Mouse (Mus musculus) effector memory CD4-positive, alpha-beta T cell, adult 7 months (primary cell): ENCODE data around the gene 4930596D02Rik. TPM values are rescaled to one million over a fixed set of nuclear protein-coding genes. Genes with fewer than 3 reads are reported as not detected.

Experiments used
- polyA plus RNA-seq: library from polyadenylated mRNA; unstranded; fragments of 100-300 nt; shearing (Covaris generic); gene quantifications from one replicate; pipeline ENCODE4 v1.2.1, GENCODE M21; 2017

Gene 4930596D02Rik
- polyA plus RNA-seq = not detected

DNA sequence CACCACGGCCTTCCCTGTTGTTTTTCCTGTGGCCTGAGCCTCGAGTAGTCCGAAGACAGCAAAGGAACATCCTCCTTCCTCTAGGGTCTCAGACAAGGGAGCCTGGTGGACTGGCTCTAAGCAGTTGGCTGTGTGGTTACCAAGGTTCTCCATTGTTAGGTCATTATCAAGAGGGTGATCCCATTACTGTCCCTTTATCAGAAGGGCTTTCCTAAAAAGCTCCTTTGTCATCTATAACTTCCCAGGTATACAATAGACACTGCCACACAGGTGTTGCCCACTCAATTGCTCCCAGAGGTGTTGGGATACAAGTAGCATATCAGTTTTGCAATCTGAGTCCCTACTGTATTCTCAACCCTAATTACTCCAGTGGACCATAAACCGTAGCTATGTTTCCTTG, at the start of gene 4930596D02Rik:
TSS of gene 4930596D02Rik (minus strand) at position 101 of the 400 bp plus-strand sequence.

